Mouse (Mus musculus): ENCODE measurements at regions not wholly inside any gene's neighbourhood (a gene's known extent, or its start where the extent isn't known, plus 50 kb on each side); places are given as distances from the start of the nearest gene placed in this dataset.

GRCm38 (mm10) chr13:59934093-59934492, 111.1 kb upstream of the Tut7 start:
- TF ChIP-seq CTCF (IDR thresholded peaks at IDR 0.05; ENCODE audit: borderline replicate concordance, insufficient read depth, low read length) (no peak), POLR2A (IDR thresholded peaks at IDR 0.05; ENCODE audit: low read depth, low read length) (no peak)
